Mouse (Mus musculus) CH12.LX (cell line): ENCODE results near the gene Serpinh1.

Experiments used
- CHD1 ChIP-seq: IDR thresholded peaks from 2 replicates; pipeline ENCODE4 v1.6.1; 2012; ENCODE audit warnings: low read depth, low read length, improper control_type of control experiment, inconsistent platforms
- CTCF ChIP-seq, 2 experiments: IDR thresholded peaks in 1 of 2; conservative IDR thresholded peaks in 1 of 2; 2 replicates each; pipeline ENCODE4 v1.5.1; 2011 to 2012; ENCODE audit warnings: low read depth in 2 of 2, low read length in 2 of 2, improper control_type of control experiment in 1 of 2, inconsistent platforms in 1 of 2, mild to moderate bottlenecking in 1 of 2, moderate library complexity in 1 of 2
- EP300 ChIP-seq: IDR thresholded peaks from 2 replicates; pipeline ENCODE4 v1.6.1; 2011; ENCODE audit warnings: low read length, improper control_type of control experiment
- GABPA ChIP-seq: IDR thresholded peaks from 2 replicates; pipeline ENCODE4 v1.6.1; 2012; ENCODE audit warnings: low read depth, low read length, improper control_type of control experiment, inconsistent platforms; ENCODE audit not compliant: insufficient replicate concordance
- MAFK ChIP-seq: IDR thresholded peaks from 2 replicates; pipeline ENCODE4 v1.6.1; 2011; ENCODE audit warnings: low read length, improper control_type of control experiment; ENCODE audit not compliant: insufficient replicate concordance
- MAX ChIP-seq: IDR thresholded peaks from 2 replicates; pipeline ENCODE4 v1.6.1; 2011; ENCODE audit warnings: low read length, improper control_type of control experiment
- NRF1 ChIP-seq: IDR thresholded peaks from 2 replicates; pipeline ENCODE4 v1.6.1; 2014; ENCODE audit warnings: low read depth, mild to moderate bottlenecking, inconsistent platforms, low read length, improper control_type of control experiment, moderate library complexity
- RAD21 ChIP-seq: IDR thresholded peaks from 2 replicates; pipeline ENCODE4 v1.6.1; 2011; ENCODE audit warnings: low read depth, mild to moderate bottlenecking, low read length, improper control_type of control experiment, moderate library complexity
- USF1 ChIP-seq: IDR thresholded peaks from 2 replicates; pipeline ENCODE4 v1.6.1; 2014; ENCODE audit warnings: low read depth, mild to moderate bottlenecking, inconsistent platforms, low read length, improper control_type of control experiment
- USF2 ChIP-seq: conservative IDR thresholded peaks from 2 replicates; pipeline ENCODE4 v1.6.1; 2011; ENCODE audit warnings: low read depth, low read length, improper control_type of control experiment

GRCm38 (mm10) chr7:99316207-99316606 lies 36.8 kb downstream of the Serpinh1 start:
- no peak for TF ChIP-seq RAD21
- TF ChIP-seq MAFK: no peak
- TF ChIP-seq NRF1: no peak
- no peak for TF ChIP-seq GABPA
- TF ChIP-seq CHD1: no peak
- TF ChIP-seq EP300: no peak
- no peak for TF ChIP-seq USF1
- TF ChIP-seq CTCF (conservative IDR thresholded peaks at IDR 0.05 in 1 of 2, IDR thresholded peaks at IDR 0.05 in 1 of 2; ENCODE audit: low read depth in 2 of 2, low read length in 2 of 2): no peak
- TF ChIP-seq USF2: no peak
- no peak for TF ChIP-seq MAX
